Mouse (Mus musculus): ENCODE results near the gene Pagr1a. TPM values are rescaled to one million over a fixed set of nuclear protein-coding genes. Genes with fewer than 3 reads are reported as not detected.
A peak's percentile ranks its signal among the peaks of the same experiment; 100 is the strongest.

Gene Pagr1a
- total RNA-seq, 2 experiments from 2014 or later = 17.4 to 43.4 TPM

DNA sequence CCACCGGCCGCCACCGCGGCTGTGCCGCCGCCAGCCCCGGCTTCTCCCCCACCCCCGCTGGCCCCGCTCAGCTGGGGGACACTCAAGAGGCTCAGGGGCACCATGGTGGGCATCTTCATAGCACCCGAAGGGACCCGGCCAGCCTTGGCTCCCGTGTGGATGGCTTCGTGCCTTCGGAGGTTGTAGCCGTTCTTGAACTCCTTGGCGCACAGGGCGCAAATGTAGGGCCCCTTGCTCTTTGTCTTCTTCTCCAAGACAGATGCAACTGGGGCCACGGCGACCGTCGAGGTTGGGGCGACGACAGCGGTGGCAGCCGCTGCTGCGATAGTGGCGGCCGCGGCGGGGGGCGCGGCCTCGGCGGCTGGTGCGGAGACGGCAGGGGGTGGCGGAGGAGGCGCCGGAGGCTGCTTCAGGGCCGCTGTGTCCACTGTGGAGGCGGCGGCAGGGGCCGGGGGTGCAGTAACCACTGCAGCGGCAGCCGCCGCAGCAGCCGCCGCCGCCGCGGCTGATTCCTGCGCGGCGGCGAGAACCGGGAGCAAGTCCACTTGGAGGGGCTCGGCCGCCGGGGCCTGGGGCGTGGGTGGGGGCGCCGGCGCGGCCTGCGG, 8.5 kb upstream of the Pagr1a start:
- no peak for DNase-seq (ENCODE audit: low spot score in 2 of 2)
- H3K4me3 ChIP-seq = peak overlapping the region; percentile 77
- peak overlapping the region; percentile 97 for H3K27ac ChIP-seq
- TF ChIP-seq CTCF (conservative IDR thresholded peaks at IDR 0.05) = no peak

DNA sequence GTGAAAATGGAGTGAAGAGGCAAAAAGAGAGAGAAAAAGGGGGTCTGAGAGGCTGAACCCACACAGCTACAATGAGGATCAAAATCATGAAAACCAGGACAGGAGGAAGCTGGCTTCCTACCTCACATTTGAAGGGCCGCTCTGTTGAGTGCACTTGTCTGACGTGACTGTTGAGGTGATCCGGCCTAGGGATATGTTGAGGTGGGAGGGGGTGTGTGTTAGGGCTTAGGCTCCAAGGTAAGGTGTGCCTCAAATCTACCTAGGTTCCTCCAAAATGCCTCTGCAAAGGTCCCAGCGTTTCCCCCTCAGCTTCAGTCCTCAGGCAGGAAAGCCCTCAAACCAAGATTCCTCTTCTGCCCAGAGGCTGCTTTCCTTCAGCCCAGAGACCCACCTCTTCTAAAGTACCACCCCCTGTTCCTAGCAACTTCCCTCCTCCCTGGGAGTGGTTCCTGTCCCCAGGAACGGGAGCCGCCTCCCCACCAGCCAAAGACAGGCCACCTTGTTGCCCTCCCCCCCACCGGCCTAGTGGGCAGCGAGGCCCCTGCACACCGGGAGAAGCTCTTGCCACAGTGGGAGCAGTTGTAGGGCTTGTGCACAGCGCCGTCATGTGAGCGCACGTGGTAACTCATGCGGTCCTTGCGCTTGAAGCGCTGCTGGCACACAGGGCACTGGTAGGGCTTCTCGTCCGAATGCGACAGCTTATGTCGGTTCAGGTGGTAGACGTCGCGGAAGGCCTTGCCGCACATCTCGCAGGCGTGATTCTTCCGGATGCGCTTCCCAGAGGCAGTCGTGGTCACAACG, 7.8 kb upstream of the Pagr1a start:
- H3K27ac ChIP-seq = peak overlapping the region; percentile 97
- TF ChIP-seq CTCF (conservative IDR thresholded peaks at IDR 0.05) = peak; percentile 68
- peak overlapping the region; percentile 77 for H3K4me3 ChIP-seq
- peak; percentile 76 to 81 for DNase-seq (ENCODE audit: low spot score in 2 of 2)

DNA sequence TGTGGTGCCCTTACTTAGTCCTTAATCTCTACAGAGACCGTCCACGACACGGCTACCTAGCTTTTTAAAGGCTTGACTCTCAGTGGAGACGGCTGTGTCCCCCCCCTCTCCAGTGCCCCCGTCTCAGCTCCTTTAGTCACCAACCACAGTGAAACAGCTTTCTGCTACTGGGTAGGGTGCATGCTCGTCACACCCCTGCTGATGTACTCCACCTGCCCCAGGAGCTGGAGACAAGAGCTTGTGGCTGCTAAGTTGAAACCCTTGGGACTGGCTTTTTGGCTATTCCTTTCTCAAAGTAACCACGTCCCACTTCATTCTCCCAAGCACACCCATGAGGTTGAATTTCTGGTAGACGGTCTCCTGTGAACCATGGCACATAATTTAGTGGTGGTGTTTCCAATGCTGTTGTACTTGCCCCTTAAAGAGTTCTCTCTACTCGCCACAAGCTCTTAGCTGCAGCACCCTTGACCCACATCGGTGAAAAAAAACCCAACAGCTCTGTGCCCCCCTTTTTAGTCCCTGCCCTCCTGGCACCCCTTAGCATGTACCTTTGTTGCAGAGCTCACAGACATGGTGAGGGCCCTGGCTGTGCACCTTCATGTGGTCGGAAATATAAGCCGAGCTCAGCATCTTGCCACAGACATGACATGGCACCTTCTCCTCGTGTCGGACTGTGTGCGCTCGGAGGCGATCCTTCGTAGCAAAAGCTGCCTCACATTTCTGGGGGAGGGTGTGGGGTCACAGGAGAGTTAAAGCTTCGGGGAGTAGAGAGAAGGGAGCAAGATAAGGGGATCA, 6.9 kb upstream of the Pagr1a start:
- H3K4me3 ChIP-seq = peak overlapping the region; percentile 77
- no peak for DNase-seq (ENCODE audit: low spot score in 2 of 2)
- no peak for TF ChIP-seq CTCF (conservative IDR thresholded peaks at IDR 0.05)
- H3K27ac ChIP-seq = peak overlapping the region; percentile 97

DNA sequence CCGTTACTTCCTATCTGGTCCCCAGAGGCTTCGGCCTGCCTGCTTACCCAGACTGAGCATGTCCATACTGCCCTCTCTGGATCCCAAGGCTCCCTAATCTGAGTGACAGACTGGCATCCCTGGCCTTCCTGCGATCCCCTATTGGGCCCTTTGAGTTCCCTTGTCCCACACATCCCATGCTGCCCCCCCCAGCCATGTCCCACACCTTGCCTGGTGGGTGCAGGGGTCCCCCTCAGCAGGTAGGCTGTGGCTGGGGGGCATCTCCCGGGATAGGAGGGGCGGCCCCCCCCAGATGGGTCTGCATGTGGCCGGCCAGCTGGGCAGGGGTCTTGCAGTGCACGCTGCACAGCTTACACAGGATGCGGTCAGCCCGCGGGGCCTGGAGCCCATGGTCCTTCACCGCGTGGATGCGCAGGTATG, 6.1 kb upstream of the Pagr1a start:
- DNase-seq (ENCODE audit: low spot score in 2 of 2) = no peak
- TF ChIP-seq CTCF (conservative IDR thresholded peaks at IDR 0.05) = no peak
- Histone ChIP-seq H3K4me3 (no peak overlapping the region), H3K27ac (peak overlapping the region; percentile 99)

DNA sequence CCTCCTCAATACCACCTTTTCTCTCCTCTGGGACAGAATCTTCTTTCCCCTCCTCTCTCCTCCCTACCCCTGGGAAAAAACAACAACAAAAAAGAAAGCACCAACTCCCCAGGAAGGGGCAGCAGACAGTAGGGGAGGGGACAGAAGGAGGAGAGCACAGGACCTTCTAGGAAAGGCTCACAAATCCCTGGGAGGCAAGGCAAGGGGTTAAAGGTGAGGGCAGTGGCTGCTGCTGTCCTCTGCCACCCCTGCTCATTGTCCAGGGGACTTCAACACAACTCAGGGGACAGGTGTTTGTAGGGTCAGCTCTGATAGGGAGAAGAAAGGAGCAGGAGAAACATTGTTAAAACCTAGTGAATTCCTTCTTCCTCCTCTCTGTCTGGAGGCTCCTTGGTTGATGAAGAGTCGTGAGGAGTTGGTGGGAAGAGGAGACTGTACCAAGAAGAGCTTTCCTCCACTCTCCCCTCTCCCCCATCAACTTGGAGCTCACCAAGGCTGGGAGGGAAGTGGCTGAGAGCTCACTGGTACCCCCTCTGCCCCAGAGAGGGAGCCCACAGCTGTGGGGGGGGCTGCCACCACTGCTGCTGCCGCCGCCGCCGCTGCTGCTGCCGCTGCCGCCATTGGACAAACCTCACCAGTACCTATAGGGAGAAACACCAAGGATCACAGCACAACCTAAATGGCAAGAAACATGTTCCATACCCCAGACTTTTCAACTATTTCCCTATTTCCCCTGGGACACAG, 5.5 kb upstream of the Pagr1a start:
- DNase-seq (ENCODE audit: low spot score in 2 of 2) = no peak
- peak overlapping the region; percentile 99 for H3K27ac ChIP-seq
- H3K4me3 ChIP-seq = no peak overlapping the region
- no peak for TF ChIP-seq CTCF (conservative IDR thresholded peaks at IDR 0.05)

DNA sequence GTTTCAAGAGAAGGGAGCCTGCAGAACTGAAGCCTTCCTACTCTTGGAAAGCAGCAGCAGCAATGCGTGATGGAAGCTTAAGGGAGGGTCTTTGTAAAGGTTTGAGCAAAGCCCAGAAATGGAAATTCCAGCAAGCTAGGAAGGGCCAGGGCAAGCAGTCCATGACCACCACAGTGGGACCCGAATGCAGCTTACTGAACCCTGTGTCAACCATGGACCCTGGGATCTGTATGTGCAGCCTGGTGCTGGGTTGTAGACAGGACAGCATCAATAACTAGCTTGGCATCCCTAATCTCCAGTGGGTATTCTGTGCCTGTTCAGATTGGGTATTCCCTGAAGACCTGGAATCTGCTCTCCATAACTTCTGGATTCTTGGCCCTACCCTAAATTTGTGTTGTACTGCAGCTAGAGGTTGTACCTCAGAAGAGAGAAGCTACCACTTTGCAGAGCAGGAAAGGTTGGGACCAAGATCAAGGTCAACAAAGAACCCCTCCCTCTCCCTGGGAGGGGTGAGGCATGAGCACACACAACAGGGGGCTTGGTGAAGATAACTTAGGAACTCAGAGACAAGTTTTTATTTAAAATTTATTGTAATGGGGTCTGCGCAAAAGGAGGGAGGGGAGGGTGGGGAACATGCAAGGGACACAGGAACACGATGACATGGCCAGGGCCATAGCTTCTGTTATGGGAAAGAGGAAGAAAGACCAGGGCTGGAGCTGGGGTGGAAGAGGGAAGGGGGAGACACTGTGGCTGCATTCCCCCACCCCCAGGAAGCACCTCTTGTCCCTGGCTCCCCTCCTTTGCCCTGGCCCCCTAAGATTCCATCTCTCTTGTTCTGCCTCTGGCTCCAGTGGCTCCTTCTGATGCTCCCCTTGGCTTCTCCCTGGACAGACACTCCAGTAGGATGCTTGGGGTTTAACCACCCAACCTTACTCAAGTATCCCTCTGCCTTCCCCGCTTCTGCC, 4.7 kb upstream of the Pagr1a start:
- TF ChIP-seq CTCF (conservative IDR thresholded peaks at IDR 0.05) = no peak
- peak overlapping the region; percentile 77 for H3K4me3 ChIP-seq
- H3K27ac ChIP-seq = peak overlapping the region; percentile 99
- DNase-seq (ENCODE audit: low spot score in 2 of 2) = no peak

DNA sequence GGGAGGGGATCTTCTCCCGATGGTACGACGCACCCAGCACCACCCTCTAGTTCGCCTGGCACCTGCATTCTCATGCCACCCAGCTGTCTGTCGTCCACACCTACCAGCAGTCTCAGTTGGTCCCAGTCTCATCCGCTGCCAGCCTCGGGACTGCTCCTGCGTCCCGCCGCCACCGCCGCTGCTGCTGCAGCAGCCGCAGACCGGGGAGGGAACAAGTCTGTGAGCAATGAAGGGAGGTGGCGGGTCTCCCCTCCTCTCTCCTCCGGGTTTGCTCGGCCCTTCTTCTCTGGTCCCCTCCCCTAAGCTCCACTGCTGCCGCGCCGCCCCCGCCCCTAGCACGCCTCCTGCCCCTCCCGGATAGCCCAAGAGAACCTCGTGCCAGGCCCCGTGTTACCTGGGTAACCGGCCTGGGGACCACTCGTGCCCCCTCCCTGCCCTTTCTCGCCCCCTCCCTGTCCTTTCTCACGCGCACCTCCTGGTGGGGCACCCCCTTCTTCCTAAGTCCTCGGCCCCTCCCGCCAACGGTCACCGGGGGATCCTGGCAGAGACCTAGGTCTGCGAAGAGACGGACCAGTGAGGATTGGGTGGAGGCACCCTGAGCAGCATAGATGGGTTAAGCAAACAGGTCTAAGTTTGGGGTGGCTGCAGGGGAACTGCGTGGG, 3.9 kb upstream of the Pagr1a start, which contains the start of the genes Gm42742 and Prrt2:
TSS of gene Gm42742 (minus strand) at position 197 of the 662 bp plus-strand sequence.
TSS of gene Prrt2 (minus strand) at position 311 of the 662 bp plus-strand sequence.
- peak; percentile 62 to 72 for DNase-seq (ENCODE audit: low spot score in 2 of 2)
- Histone ChIP-seq H3K4me3 (peak within 1 kb of the TSS; percentile 77), H3K27ac (peak within 1 kb of the TSS; percentile 99)
- no peak for TF ChIP-seq CTCF (conservative IDR thresholded peaks at IDR 0.05)

DNA sequence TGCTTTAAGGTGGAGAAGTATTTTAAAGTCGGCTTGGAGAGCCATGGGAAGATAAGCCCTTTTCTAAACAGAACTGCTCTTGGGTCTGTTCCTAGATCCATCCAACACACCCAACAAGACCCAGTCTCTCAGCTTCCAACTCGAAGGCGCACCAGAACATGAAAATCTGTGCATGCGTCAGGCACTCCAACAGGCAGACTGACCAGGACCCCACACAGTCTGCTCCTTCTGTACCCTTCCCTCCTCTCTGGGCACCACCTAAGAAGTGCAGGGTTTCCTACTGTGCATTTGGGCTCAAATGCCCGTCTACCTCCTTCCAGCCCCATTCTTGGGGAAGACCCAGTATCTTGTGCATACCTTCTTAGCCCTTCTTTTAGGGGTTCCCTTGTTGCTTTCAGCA, 3.3 kb upstream of the Pagr1a start:
- DNase-seq (ENCODE audit: low spot score in 2 of 2) = no peak
- Histone ChIP-seq H3K27ac (peak overlapping the region; percentile 99), H3K4me3 (peak overlapping the region; percentile 77)
- no peak for TF ChIP-seq CTCF (conservative IDR thresholded peaks at IDR 0.05)

DNA sequence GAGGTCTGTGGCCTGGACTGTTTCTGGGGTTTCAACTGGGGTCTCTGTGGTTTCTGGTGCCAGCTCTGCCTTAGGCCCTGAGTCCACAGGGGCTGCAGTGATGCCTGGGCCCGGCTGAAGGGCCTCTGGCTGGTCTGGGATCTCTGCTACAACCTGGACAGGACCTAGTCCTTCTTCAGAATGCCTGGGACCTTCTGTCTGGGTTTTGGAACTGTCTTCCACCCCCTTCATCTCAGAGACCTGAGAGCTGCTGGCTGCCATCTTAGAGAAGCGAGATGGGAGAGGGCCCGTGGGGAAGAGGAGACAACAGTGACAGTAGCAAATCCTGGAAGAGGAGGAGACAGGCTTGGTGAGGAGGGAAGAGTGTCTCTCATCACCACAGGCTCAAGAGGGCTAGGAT, 2.9 kb upstream of the Pagr1a start:
- no peak for TF ChIP-seq CTCF (conservative IDR thresholded peaks at IDR 0.05)

DNA sequence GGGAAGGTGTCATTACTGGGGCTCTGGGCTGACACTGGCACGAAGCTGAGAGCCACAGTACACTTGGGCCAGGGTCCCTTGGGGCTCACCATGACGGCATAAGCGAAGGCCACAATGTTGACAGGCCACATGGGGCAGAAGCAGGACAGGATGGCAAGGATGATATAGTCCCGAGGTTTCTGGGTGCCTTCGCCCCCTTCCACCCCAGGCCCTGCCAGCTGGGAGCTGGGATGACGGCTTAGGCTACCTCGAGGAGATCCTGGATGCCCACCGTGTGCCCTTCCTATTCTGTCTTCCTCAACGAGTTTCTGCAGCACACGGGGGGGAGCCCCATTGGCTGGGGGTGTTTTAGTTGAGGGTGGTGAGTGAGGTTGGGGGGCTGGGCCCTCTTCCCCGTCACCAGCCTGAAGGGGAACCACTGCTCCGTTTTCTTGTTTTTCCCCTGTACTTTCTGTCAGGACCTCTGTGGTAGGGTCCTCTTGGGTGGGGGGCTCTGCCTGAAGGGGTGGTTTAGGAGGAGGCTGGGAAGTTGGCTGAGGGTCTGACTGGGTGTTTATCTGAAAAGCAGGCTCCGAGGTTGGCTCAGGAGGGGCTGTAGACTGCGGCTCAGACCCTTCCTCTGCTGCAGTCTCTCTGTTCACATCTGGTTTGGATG, 2.3 kb upstream of the Pagr1a start:
- Histone ChIP-seq H3K27ac (peak overlapping the region; percentile 99), H3K4me3 (peak overlapping the region; percentile 77)
- no peak for DNase-seq (ENCODE audit: low spot score in 2 of 2)
- TF ChIP-seq CTCF (conservative IDR thresholded peaks at IDR 0.05) = no peak

More for the DNA sequence above, 2.9 kb upstream of the Pagr1a start:
- peak in 1 of 2 experiments; percentile 27 for DNase-seq (ENCODE audit: low spot score in 2 of 2)
- peak overlapping the region; percentile 99 for H3K27ac ChIP-seq
- H3K4me3 ChIP-seq = peak overlapping the region; percentile 77

Measured in layer of hippocampus, adult 2 months (tissue).